Mouse (Mus musculus): ENCODE results near the gene Pik3ap1. TPM values are rescaled to one million over a fixed set of nuclear protein-coding genes. Genes with fewer than 3 reads are reported as not detected.

The Pik3ap1 gene
- polyA plus RNA-seq, 2 experiments, result 1.8 to 3.1 TPM

DNA sequence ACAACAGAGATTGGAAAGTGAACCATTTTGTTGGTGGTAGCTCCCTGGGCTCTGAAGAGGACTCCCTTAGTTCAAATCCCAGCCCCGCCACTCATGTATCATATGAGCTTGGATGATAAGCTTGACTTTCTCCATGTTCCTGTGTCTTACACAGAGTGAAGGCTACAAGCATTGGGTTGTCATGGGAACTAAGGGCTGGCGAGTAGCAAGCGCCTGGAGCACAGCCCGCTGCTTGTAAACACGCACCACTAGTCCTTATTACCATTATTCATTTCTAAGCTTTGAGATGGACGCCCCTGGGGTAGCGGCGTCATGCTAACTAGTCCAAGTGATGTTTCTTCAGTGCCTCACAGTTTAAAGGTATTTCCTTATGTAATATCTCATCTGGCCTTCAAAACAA lies 85.5 kb downstream of the Pik3ap1 start:
- Histone ChIP-seq H3K4me1 (ENCODE audit: control insufficient read depth, insufficient read depth, low read length) (no peaks in the 10 kb centered on the region), H3K36me3 (ENCODE audit: control insufficient read depth, insufficient read depth, low read length) (no peaks in the 10 kb centered on the region), H3K9ac (ENCODE audit: low read depth, low read length, severe bottlenecking) (no peak overlapping the region), H3K4me3 (replicated peaks; ENCODE audit: low read length) (no peak overlapping the region), H3K4me2 (replicated peaks; ENCODE audit: low read depth, low read length, severe bottlenecking) (no peak overlapping the region), H3K27me3 (ENCODE audit: control insufficient read depth, insufficient read depth, low read length) (no peaks in the 10 kb centered on the region), H3K27ac (replicated peaks; ENCODE audit: low read depth, low read length) (no peak overlapping the region), H3K9me3 (ENCODE audit: control insufficient read depth, low read length) (no peaks in the 10 kb centered on the region)
- no peak for ATAC-seq (ENCODE audit: low FRiP score, low read depth)
- no peak for TF ChIP-seq POLR2A (IDR thresholded peaks at IDR 0.05; ENCODE audit: borderline replicate concordance, extremely low read depth, insufficient read depth, insufficient read length)
- no peak for DNase-seq (ENCODE audit: low spot score)
- WGBS, result 72% methylated on average over 8 of the region's 8 CpGs

DNA sequence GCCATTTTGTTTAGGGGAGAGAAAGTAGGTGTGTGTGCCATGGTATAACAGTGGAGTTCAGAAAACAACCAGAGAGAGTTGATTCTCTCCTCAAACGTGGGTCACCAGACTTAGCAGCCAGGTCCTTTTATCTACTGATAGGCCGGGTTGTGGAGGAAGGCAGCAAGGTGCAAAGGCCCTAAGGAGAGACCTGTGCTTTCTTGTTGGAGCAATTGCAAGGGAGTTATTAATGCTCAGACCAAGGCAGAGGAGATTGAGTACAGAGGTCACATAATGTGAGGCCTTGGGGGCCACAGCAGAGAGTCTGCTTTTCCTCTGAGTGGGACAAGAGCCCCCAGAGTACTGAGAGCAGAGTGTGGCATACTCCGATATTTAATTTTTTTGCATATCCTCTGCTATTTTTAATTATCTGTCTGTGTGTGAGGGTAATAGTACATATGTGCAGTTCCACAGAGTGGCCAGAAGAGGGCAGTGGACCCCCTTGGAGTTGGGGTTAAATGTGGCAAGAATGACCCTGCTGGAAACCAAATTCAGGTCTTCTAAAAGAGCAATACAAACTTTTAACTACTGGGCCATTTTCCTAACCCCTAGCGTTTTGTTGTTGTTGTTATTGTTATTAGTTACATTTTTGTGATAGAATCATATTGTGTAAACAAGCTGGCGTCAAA lies 93.8 kb downstream of the Pik3ap1 start:
- no peak overlapping the region for H3K4me3 ChIP-seq (replicated peaks; ENCODE audit: low read length)
- ATAC-seq (ENCODE audit: low FRiP score, low read depth) (no peak), DNase-seq (ENCODE audit: low spot score) (no peak)
- no peak for TF ChIP-seq POLR2A (IDR thresholded peaks at IDR 0.05; ENCODE audit: borderline replicate concordance, extremely low read depth, insufficient read depth, insufficient read length)
- no peaks in the 10 kb centered on the region for H3K36me3 ChIP-seq (ENCODE audit: control insufficient read depth, insufficient read depth, low read length)
- H3K27me3 ChIP-seq (ENCODE audit: control insufficient read depth, insufficient read depth, low read length), result peaks cover 4% of the 10 kb centered on the region; the same call in 1 of the 2 replicates
- H3K4me1 ChIP-seq (ENCODE audit: control insufficient read depth, insufficient read depth, low read length), result no peaks in the 10 kb centered on the region
- 55% methylated on average over 5 of the region's 5 CpGs for WGBS
- H3K27ac ChIP-seq (replicated peaks; ENCODE audit: low read depth, low read length), result no peak overlapping the region
- H3K9ac ChIP-seq (ENCODE audit: low read depth, low read length, severe bottlenecking), result no peak overlapping the region
- no peak overlapping the region for H3K4me2 ChIP-seq (replicated peaks; ENCODE audit: low read depth, low read length, severe bottlenecking)
- no peaks in the 10 kb centered on the region for H3K9me3 ChIP-seq (ENCODE audit: control insufficient read depth, low read length)

DNA sequence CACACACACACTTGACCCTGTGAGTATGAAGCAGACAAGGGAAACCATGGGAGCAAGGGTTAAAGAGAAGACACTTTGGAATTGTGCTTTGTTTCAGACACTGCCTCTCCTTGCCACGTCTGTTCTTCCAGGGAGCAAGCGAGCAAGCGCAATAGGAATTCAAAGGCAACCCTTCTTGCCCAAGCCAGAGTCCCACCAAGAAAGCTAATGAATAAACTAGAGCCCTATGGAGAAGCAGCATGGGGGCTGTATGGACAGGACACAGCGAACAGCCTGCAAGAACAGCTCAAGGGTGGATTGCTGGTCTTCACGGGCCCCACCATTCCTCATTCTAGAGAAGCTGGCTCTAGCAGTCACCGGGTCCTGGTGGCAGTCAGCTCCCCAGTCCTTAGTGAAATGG lies 96.3 kb downstream of the Pik3ap1 start:
- Histone ChIP-seq H3K9ac (ENCODE audit: low read depth, low read length, severe bottlenecking) (no peak overlapping the region), H3K4me3 (replicated peaks; ENCODE audit: low read length) (no peak overlapping the region), H3K36me3 (ENCODE audit: control insufficient read depth, insufficient read depth, low read length) (no peaks in the 10 kb centered on the region), H3K27me3 (ENCODE audit: control insufficient read depth, insufficient read depth, low read length) (peaks cover 5% of the 10 kb centered on the region; the same call in 1 of the 2 replicates), H3K9me3 (ENCODE audit: control insufficient read depth, low read length) (no peaks in the 10 kb centered on the region), H3K4me2 (replicated peaks; ENCODE audit: low read depth, low read length, severe bottlenecking) (no peak overlapping the region), H3K4me1 (ENCODE audit: control insufficient read depth, insufficient read depth, low read length) (no peaks in the 10 kb centered on the region), H3K27ac (replicated peaks; ENCODE audit: low read depth, low read length) (no peak overlapping the region)
- no peak for ATAC-seq (ENCODE audit: low FRiP score, low read depth)
- 77% methylated on average over 6 of the region's 6 CpGs for WGBS
- TF ChIP-seq POLR2A (IDR thresholded peaks at IDR 0.05; ENCODE audit: borderline replicate concordance, extremely low read depth, insufficient read depth, insufficient read length), result no peak
- no peak for DNase-seq (ENCODE audit: low spot score)

DNA sequence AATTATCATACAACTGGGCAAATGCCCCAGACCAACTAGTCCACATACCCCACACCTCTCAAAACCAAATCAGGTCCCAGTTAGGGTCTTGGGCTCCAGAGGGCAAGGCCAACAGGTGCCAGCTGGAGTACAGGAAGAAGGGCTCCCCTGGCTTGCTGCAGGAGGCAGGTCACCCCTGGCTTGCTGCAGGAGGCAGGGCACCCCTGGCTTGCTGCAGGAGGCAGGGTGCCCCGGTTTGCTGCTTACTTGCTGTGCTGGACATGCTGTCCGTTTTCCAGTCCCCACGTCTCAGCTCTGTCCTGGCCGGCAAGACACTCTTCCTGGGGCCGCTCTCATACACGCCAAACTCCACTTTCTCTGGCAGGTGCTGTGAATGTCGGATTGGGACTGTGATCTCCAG lies 97.7 kb downstream of the Pik3ap1 start:
- Histone ChIP-seq H3K9me3 (ENCODE audit: control insufficient read depth, low read length) (no peaks in the 10 kb centered on the region), H3K4me2 (replicated peaks; ENCODE audit: low read depth, low read length, severe bottlenecking) (no peak overlapping the region), H3K4me3 (replicated peaks; ENCODE audit: low read length) (no peak overlapping the region), H3K27ac (replicated peaks; ENCODE audit: low read depth, low read length) (no peak overlapping the region), H3K27me3 (ENCODE audit: control insufficient read depth, insufficient read depth, low read length) (peaks cover 5% of the 10 kb centered on the region; the same call in 1 of the 2 replicates), H3K36me3 (ENCODE audit: control insufficient read depth, insufficient read depth, low read length) (no peaks in the 10 kb centered on the region), H3K4me1 (ENCODE audit: control insufficient read depth, insufficient read depth, low read length) (no peaks in the 10 kb centered on the region), H3K9ac (ENCODE audit: low read depth, low read length, severe bottlenecking) (no peak overlapping the region)
- 84% methylated on average over 7 of the region's 7 CpGs for WGBS
- ATAC-seq (ENCODE audit: low FRiP score, low read depth) (no peak), DNase-seq (ENCODE audit: low spot score) (no peak)
- TF ChIP-seq POLR2A (IDR thresholded peaks at IDR 0.05; ENCODE audit: borderline replicate concordance, extremely low read depth, insufficient read depth, insufficient read length), result no peak

DNA sequence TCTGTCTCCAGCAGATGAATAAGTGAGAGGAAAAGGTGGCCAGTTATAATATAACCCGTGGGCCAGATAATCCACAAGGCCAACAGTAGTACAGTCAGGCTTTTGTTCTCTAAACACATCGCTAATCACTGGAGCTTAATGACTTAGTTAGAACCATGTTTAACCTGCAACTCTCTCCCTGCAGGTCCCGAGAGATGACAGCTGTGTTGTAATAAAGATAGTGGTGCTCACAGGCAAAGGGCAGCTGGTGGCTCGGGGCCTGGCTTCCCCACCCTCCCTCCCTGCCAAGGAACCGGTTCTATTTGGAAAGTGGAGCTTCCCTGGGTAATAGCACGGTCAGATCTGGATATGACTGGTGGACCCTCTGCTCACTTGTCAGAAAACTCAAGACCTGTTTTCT lies 100.4 kb downstream of the Pik3ap1 start:
- ATAC-seq (ENCODE audit: low FRiP score, low read depth), result no peak
- no peak for TF ChIP-seq POLR2A (IDR thresholded peaks at IDR 0.05; ENCODE audit: borderline replicate concordance, extremely low read depth, insufficient read depth, insufficient read length)
- no peak overlapping the region for H3K9ac ChIP-seq (ENCODE audit: low read depth, low read length, severe bottlenecking)
- H3K36me3 ChIP-seq (ENCODE audit: control insufficient read depth, insufficient read depth, low read length), result no peaks in the 10 kb centered on the region
- no peak overlapping the region for H3K4me3 ChIP-seq (replicated peaks; ENCODE audit: low read length)
- DNase-seq (ENCODE audit: low spot score), result peak; percentile 11
- peaks cover 5% of the 10 kb centered on the region; the same call in 1 of the 2 replicates for H3K27me3 ChIP-seq (ENCODE audit: control insufficient read depth, insufficient read depth, low read length)
- H3K9me3 ChIP-seq (ENCODE audit: control insufficient read depth, low read length), result no peaks in the 10 kb centered on the region
- no peak overlapping the region for H3K4me2 ChIP-seq (replicated peaks; ENCODE audit: low read depth, low read length, severe bottlenecking)
- H3K27ac ChIP-seq (replicated peaks; ENCODE audit: low read depth, low read length), result no peak overlapping the region
- H3K4me1 ChIP-seq (ENCODE audit: control insufficient read depth, insufficient read depth, low read length), result no peaks in the 10 kb centered on the region
- 33% methylated on average over 6 of the region's 6 CpGs for WGBS
